Mouse (Mus musculus) liver, embryonic 15.5 days (tissue): ENCODE results near the gene Dedd2. TPM values are rescaled to one million over a fixed set of nuclear protein-coding genes. Genes with fewer than 3 reads are reported as not detected.
"Not testable (repeated sequence)": the region's sequence is repeated elsewhere in the genome, so short reads cannot be mapped to it uniquely, and the experiment has no call there.

Experiments used
- ATAC-seq: fragments of 200-750 bp; cut with Nextera tagmentation; 2 replicates; pipeline ENCODE4 v1.8.0; 2017; ENCODE audit warnings: moderate number of reproducible peaks, mild to moderate bottlenecking, moderate library complexity; ENCODE audit not compliant: insufficient read depth
- H3K27ac ChIP-seq: fragments of 300-500 bp; sonication (generic); replicated peaks from 2 replicates; pipeline ENCODE4 v1.5.1; 2015; ENCODE audit warnings: mild to moderate bottlenecking, inconsistent platforms
- H3K27me3 ChIP-seq: fragments of 300-500 bp; sonication (generic); 2 replicates; pipeline ENCODE4 v1.6.1; 2015; ENCODE audit warnings: mild to moderate bottlenecking, inconsistent platforms
- H3K36me3 ChIP-seq: fragments of 300-500 bp; sonication (generic); replicated peaks from 2 replicates; pipeline ENCODE4 v1.6.1; 2015; ENCODE audit warnings: moderate library complexity, mild to moderate bottlenecking, inconsistent platforms
- H3K4me1 ChIP-seq: fragments of 300-500 bp; sonication (generic); replicated peaks from 2 replicates; pipeline ENCODE4 v1.6.1; 2015; ENCODE audit warnings: inconsistent platforms
- H3K4me2 ChIP-seq: fragments of 300-500 bp; sonication (generic); 2 replicates; pipeline ENCODE4 v1.6.1; 2015; ENCODE audit warnings: moderate library complexity, mild to moderate bottlenecking, inconsistent platforms
- H3K4me3 ChIP-seq: fragments of 300-500 bp; sonication (generic); replicated peaks from 2 replicates; pipeline ENCODE4 v1.5.1; 2015; ENCODE audit warnings: mild to moderate bottlenecking, inconsistent platforms
- H3K9ac ChIP-seq: fragments of 300-500 bp; sonication (generic); 2 replicates; pipeline ENCODE4 v1.6.1; 2015; ENCODE audit warnings: moderate library complexity, mild to moderate bottlenecking, inconsistent platforms
- H3K9me3 ChIP-seq: fragments of 300-500 bp; sonication (generic); replicated peaks from 2 replicates; pipeline ENCODE4 v1.6.1; 2016; ENCODE audit warnings: inconsistent platforms
- WGBS: fragments of 180-500 bp; shearing (Covaris S2); methylation state at CpG from one replicate; pipeline ENCODE4 v1.1.7; 2015; ENCODE audit warnings: mixed read lengths; ENCODE audit not compliant: insufficient replicate concordance; 5-methylcytosine and 5-hydroxymethylcytosine counted together
- polyA plus RNA-seq: library from polyadenylated mRNA; unstranded; fragments of >200 nt; fragmentation: Nextera tagmentation; extraction: Ambion mirVana; gene quantifications from 2 replicates; pipeline ENCODE4 v1.2.1, GENCODE M21; 2015

The Dedd2 gene
- 35.4 and 39.1 TPM in 2 replicates for polyA plus RNA-seq

- Histone ChIP-seq H3K27me3 (no peaks in the 10 kb centered on the region), H3K36me3 (peaks cover 56% of the 10 kb centered on the region), H3K9me3 (no peaks in the 10 kb centered on the region), H3K4me3 (peak within 1 kb of the TSS; percentile 89), H3K4me1 (peaks cover 58% of the 10 kb centered on the region), H3K27ac (peak within 1 kb of the TSS; percentile 96), H3K4me2 (peak within 1 kb of the TSS; percentile 87), H3K9ac (peak within 1 kb of the TSS; percentile 92)
- WGBS: 1% methylated on average over 20 of the region's 20 CpGs
- ATAC-seq: peak; percentile 27
These were observed at the start of gene Dedd2 for GRCm38 (mm10) chr7:25220457-25221101. Gene Dedd2 (minus strand): TSS chr7:25220615.

- peak overlapping the region; percentile 90 for H3K4me2 ChIP-seq
- H3K4me3 ChIP-seq: peak overlapping the region; percentile 85
- peak overlapping the region; percentile 95 for H3K27ac ChIP-seq
- H3K9me3 ChIP-seq: no peaks in the 10 kb centered on the region
- H3K36me3 ChIP-seq: peaks cover 26% of the 10 kb centered on the region
- H3K4me1 ChIP-seq: peaks cover 84% of the 10 kb centered on the region
- no peak for ATAC-seq
- no peaks in the 10 kb centered on the region for H3K27me3 ChIP-seq
- WGBS: 66% methylated on average over 8 of the region's 8 CpGs
- peak overlapping the region; percentile 98 for H3K9ac ChIP-seq
These were observed 49.3 kb upstream of the Dedd2 start for GRCm38 (mm10) chr7:25269545-25270271.

DNA sequence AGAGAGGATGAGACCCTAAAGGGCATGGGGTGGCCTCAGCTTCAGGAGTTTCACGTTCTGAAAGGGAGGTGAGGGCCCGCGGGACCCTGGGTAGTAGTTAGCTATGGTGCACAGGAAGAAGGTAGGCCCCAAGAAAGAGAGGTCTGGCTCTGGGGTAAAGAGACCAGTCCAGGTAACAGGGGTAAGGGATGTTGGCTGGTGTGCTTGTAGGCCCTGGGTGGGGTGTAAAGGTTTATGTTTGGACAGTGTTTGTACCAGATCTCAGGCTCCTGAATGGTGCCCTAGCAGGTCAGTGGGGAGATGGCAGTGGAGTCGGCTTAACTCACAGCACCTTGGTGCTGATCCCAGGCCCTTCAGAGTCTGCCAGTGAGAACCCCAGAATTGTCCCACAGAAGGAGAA, 48.6 kb upstream of the Dedd2 start:
- peak overlapping the region; percentile 98 for H3K9ac ChIP-seq
- WGBS: 28% methylated on average over 4 of the region's 4 CpGs
- no peaks in the 10 kb centered on the region for H3K9me3 ChIP-seq
- H3K27me3 ChIP-seq: no peaks in the 10 kb centered on the region
- H3K4me1 ChIP-seq: peaks cover 79% of the 10 kb centered on the region
- peak overlapping the region; percentile 90 for H3K4me2 ChIP-seq
- H3K4me3 ChIP-seq: peak overlapping the region; percentile 85
- no peak for ATAC-seq
- H3K27ac ChIP-seq: peak overlapping the region; percentile 95
- H3K36me3 ChIP-seq: peaks cover 26% of the 10 kb centered on the region

DNA sequence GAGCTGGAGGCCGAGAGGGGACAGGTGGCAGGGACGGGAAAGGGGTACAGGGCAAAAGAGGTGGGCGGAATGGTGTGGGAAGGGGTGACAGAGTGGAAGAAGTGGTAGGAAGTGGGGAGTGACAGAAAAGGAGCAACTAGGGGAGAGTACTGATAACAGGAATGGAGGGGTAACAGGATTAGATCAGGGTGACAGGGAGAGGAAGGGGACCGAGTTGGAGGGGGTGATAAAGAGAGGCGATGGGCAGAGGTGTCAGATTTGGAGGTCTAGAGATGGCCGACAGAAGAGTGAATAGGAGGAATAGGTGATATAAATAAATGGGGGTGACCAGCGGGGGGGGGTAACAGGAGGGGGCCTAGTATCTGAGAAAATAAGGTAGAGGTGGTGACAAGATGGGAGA, 48.2 kb upstream of the Dedd2 start:
- Histone ChIP-seq H3K4me3 (peak overlapping the region; percentile 85), H3K27ac (peak overlapping the region; percentile 95), H3K27me3 (no peaks in the 10 kb centered on the region), H3K4me1 (peaks cover 79% of the 10 kb centered on the region), H3K4me2 (peak overlapping the region; percentile 90), H3K9me3 (no peaks in the 10 kb centered on the region), H3K36me3 (peaks cover 26% of the 10 kb centered on the region), H3K9ac (peak overlapping the region; percentile 98)
- ATAC-seq: no peak
- WGBS: under 1% methylated on average over 7 of the region's 7 CpGs

- Histone ChIP-seq H3K9ac (peak overlapping the region; percentile 98), H3K4me2 (peak overlapping the region; percentile 90), H3K27ac (peak overlapping the region; percentile 95), H3K4me3 (peak overlapping the region; percentile 85), H3K27me3 (no peaks in the 10 kb centered on the region), H3K36me3 (peaks cover 22% of the 10 kb centered on the region), H3K9me3 (no peaks in the 10 kb centered on the region), H3K4me1 (peaks cover 73% of the 10 kb centered on the region)
- 0% methylated on average over 33 of the region's 33 CpGs for WGBS
- peak; percentile 90 for ATAC-seq
These were observed 47.5 kb upstream of the Dedd2 start for GRCm38 (mm10) chr7:25267751-25268463.

DNA sequence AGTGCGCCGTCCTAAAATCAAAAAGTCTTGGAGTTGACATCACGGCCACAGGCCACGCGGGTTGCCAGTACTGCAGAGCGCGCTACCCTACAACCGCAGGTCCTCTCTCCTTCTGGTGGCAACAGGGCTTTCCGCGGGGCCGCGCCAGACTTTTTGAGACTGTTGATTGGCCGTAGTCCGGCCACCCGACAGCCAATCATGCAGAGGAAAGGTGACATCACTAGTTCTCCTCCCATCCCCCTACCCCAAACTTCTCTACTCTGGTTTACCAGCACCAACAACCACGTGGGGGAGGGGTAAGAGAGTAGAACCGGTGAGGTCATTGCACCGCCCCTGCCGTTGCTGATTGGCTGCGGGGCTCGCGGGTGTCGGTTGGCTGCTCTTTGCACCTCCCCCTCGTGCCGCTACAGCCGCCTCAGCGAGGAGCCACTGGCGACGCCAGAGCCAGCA, 46.9 kb upstream of the Dedd2 start, which contains the start of gene Cic:
TSS of gene Cic (plus strand) at position 404 of the 450 bp plus-strand sequence.
- Histone ChIP-seq H3K4me2 (peak within 1 kb of the TSS; percentile 90), H3K27me3 (no peaks in the 10 kb centered on the region), H3K4me3 (peak within 1 kb of the TSS; percentile 85), H3K9me3 (no peaks in the 10 kb centered on the region), H3K9ac (peak within 1 kb of the TSS; percentile 98), H3K4me1 (peaks cover 67% of the 10 kb centered on the region), H3K27ac (peak within 1 kb of the TSS; percentile 95), H3K36me3 (peaks cover 16% of the 10 kb centered on the region)
- ATAC-seq: peak; percentile 75
- WGBS: 0% methylated on average over 29 of the region's 29 CpGs

- Histone ChIP-seq H3K27ac (peak overlapping the region; percentile 95), H3K4me3 (peak overlapping the region; percentile 85)
These were observed 46.0 kb upstream of the Dedd2 start for GRCm38 (mm10) chr7:25266180-25266962.

GRCm38 (mm10) chr7:25265743-25266142, 45.3 kb upstream of the Dedd2 start:
- 45% methylated on average over 5 of the region's 5 CpGs for WGBS
- H3K4me3 ChIP-seq, ATAC-seq, H3K27ac ChIP-seq, H3K36me3 ChIP-seq, H3K27me3 ChIP-seq, H3K9me3 ChIP-seq, H3K4me2 ChIP-seq, H3K9ac ChIP-seq: not testable (repeated sequence)
- peaks cover 53% of the 10 kb centered on the region for H3K4me1 ChIP-seq

More at GRCm38 (mm10) chr7:25266180-25266962, 46.0 kb upstream of the Dedd2 start:
- Histone ChIP-seq H3K4me2 (peak overlapping the region; percentile 90), H3K9ac (peak overlapping the region; percentile 82), H3K27me3 (no peaks in the 10 kb centered on the region), H3K4me1 (peaks cover 58% of the 10 kb centered on the region), H3K9me3 (no peaks in the 10 kb centered on the region), H3K36me3 (peaks cover 7% of the 10 kb centered on the region)
- no peak for ATAC-seq
- 69% methylated on average over 8 of the region's 8 CpGs for WGBS

GRCm38 (mm10) chr7:25263968-25264870, 43.8 kb upstream of the Dedd2 start:
- Histone ChIP-seq H3K27me3 (no peaks in the 10 kb centered on the region), H3K36me3 (no peaks in the 10 kb centered on the region), H3K4me1 (peaks cover 38% of the 10 kb centered on the region), H3K27ac (peak overlapping the region; percentile 9; the same call in 1 of the 2 replicates), H3K9me3 (no peaks in the 10 kb centered on the region), H3K4me3 (no peak overlapping the region), H3K4me2 (no peak overlapping the region), H3K9ac (no peak overlapping the region)
- 51% methylated on average over 17 of the region's 17 CpGs for WGBS
- no peak for ATAC-seq

GRCm38 (mm10) chr7:25261896-25262295, 41.5 kb upstream of the Dedd2 start:
- Histone ChIP-seq H3K4me1 (peaks cover 26% of the 10 kb centered on the region), H3K27ac (no peak overlapping the region), H3K36me3 (no peaks in the 10 kb centered on the region), H3K4me3 (no peak overlapping the region), H3K9ac (no peak overlapping the region), H3K9me3 (no peaks in the 10 kb centered on the region), H3K27me3 (no peaks in the 10 kb centered on the region), H3K4me2 (no peak overlapping the region)
- WGBS: 48% methylated on average over 1 of the region's 1 CpGs
- ATAC-seq: no peak
